Mouse (Mus musculus) liver, postnatal 0 days (tissue): ENCODE measurements around the gene Olfr1419. TPM values are rescaled to one million over a fixed set of nuclear protein-coding genes. Genes with fewer than 3 reads are reported as not detected.
"Not testable (repeated sequence)": the region's sequence is repeated elsewhere in the genome, so short reads cannot be mapped to it uniquely, and the experiment has no call there.

Experiments
- ATAC-seq: fragments of 200-750 bp; cut with Nextera tagmentation; 2 replicates; pipeline ENCODE4 v1.8.0; 2017; ENCODE audit warnings: mild to moderate bottlenecking, moderate library complexity
- DNase-seq: peaks from one replicate; pipeline ENCODE4 v3.0.0-alpha.2; 2016
- H3K27ac ChIP-seq: fragments of 300-500 bp; sonication (generic); 2 replicates; pipeline ENCODE4 v1.5.1; 2014; ENCODE audit warnings: antibody characterized with exemption, moderate library complexity, mild to moderate bottlenecking, low read depth
- H3K27me3 ChIP-seq: fragments of 300-500 bp; sonication (generic); 2 replicates; pipeline ENCODE4 v1.6.1; 2014; ENCODE audit warnings: low read length, control low read depth, mixed read lengths; ENCODE audit not compliant: insufficient read depth
- H3K36me3 ChIP-seq: fragments of 300-500 bp; sonication (generic); replicated peaks from 2 replicates; pipeline ENCODE4 v1.6.1; 2014; ENCODE audit warnings: mild to moderate bottlenecking, control low read depth, low read length, moderate library complexity, mixed read lengths; ENCODE audit not compliant: insufficient read depth
- H3K4me1 ChIP-seq: fragments of 300-500 bp; sonication (generic); 2 replicates; pipeline ENCODE4 v1.6.1; 2014; ENCODE audit warnings: antibody characterized with exemption, mild to moderate bottlenecking, control low read depth; ENCODE audit not compliant: insufficient read depth
- H3K4me2 ChIP-seq: fragments of 300-500 bp; sonication (generic); 2 replicates; pipeline ENCODE4 v1.6.1; 2014; ENCODE audit warnings: low read depth, mild to moderate bottlenecking, low read length, moderate library complexity, mixed read lengths
- H3K4me3 ChIP-seq: fragments of 300-500 bp; sonication (generic); 2 replicates; pipeline ENCODE4 v1.5.1; 2014; ENCODE audit warnings: low read depth, low read length
- H3K9ac ChIP-seq: fragments of 300-500 bp; sonication (generic); replicated peaks from 2 replicates; pipeline ENCODE4 v1.6.1; 2014; ENCODE audit warnings: mild to moderate bottlenecking, moderate library complexity
- H3K9me3 ChIP-seq: fragments of 300-500 bp; sonication (generic); 2 replicates; pipeline ENCODE4 v1.6.1; 2016; ENCODE audit warnings: mild to moderate bottlenecking, control low read depth, low read length, mixed read lengths
- CTCF ChIP-seq: sonication (generic); IDR thresholded peaks from 2 replicates; pipeline ENCODE4 v1.5.1; 2016; ENCODE audit warnings: antibody characterized with exemption, low read depth
- EP300 ChIP-seq: IDR thresholded peaks from 2 replicates; pipeline ENCODE4 v1.6.1; 2016; ENCODE audit warnings: antibody characterized with exemption, low read depth, mild to moderate bottlenecking
- whole genome bisulfite sequencing: fragments of 180-500 bp; shearing (Covaris S2); extraction: QIAGEN DNeasy Blood & Tissue Kit; methylation state at CpG from one replicate; pipeline ENCODE4 v1.1.7; 2014; ENCODE audit not compliant: insufficient replicate concordance; 5-methylcytosine and 5-hydroxymethylcytosine counted together
- polyA plus RNA-seq: library from polyadenylated mRNA; unstranded; fragments of >200 nt; fragmentation: Nextera tagmentation; extraction: Ambion mirVana; gene quantifications from 2 replicates; pipeline ENCODE4 v1.2.1, GENCODE M21; 2015

Gene Olfr1419
- polyA plus RNA-seq = not detected in 2 replicates

- H3K4me3 ChIP-seq = no peak within 1 kb of the TSS
- no peaks in the 10 kb centered on the region for H3K36me3 ChIP-seq
- 21% methylated on average over 1 of the region's 1 CpGs for WGBS
- H3K4me1 ChIP-seq = no peaks in the 10 kb centered on the region
- no peak for TF ChIP-seq CTCF
- no peak for TF ChIP-seq EP300
- H3K9ac ChIP-seq = no peak within 1 kb of the TSS
- DNase-seq (no peak), ATAC-seq (no peak)
- H3K4me2 ChIP-seq = no peak within 1 kb of the TSS
- no peaks in the 10 kb centered on the region for H3K9me3 ChIP-seq
- H3K27me3 ChIP-seq = no peaks in the 10 kb centered on the region
- no peak within 1 kb of the TSS for H3K27ac ChIP-seq
Measured at GRCm38 (mm10) chr19:11875006-11875405, at the start of gene Olfr1419. Gene Olfr1419, minus strand, starts transcription at chr19:11875106.

- H3K4me2 ChIP-seq, H3K4me3 ChIP-seq, H3K27ac ChIP-seq, H3K9me3 ChIP-seq, H3K4me1 ChIP-seq, DNase-seq, ATAC-seq, H3K27me3 ChIP-seq, H3K9ac ChIP-seq: not testable (repeated sequence)
- 90% methylated on average over 2 of the region's 2 CpGs for WGBS
- H3K36me3 ChIP-seq = peaks cover 59% of the 10 kb centered on the region
Measured at GRCm38 (mm10) chr19:11922515-11922914, 47.6 kb upstream of the Olfr1419 start.

- 0 out of 2 replicates have a peak, but pooled peaks cover 4% of the 10 kb centered on the region for H3K4me1 ChIP-seq
- H3K4me3 ChIP-seq = no peak overlapping the region
- no peak for ATAC-seq
- H3K9me3 ChIP-seq = no peaks in the 10 kb centered on the region
- no peak for DNase-seq
- TF ChIP-seq EP300 (no peak), CTCF (no peak)
- H3K27me3 ChIP-seq = no peaks in the 10 kb centered on the region
- WGBS = 85% methylated on average over 1 of the region's 1 CpGs
- H3K27ac ChIP-seq = no peak overlapping the region
- H3K4me2 ChIP-seq = no peak overlapping the region
- no peak overlapping the region for H3K9ac ChIP-seq
- H3K36me3 ChIP-seq = peaks cover 63% of the 10 kb centered on the region
Measured at GRCm38 (mm10) chr19:11922068-11922467, 47.2 kb upstream of the Olfr1419 start.

GRCm38 (mm10) chr19:11915804-11916203 lies 40.9 kb upstream of the Olfr1419 start:
- Histone ChIP-seq H3K36me3 (peaks cover 26% of the 10 kb centered on the region), H3K27ac (no peak overlapping the region), H3K27me3 (no peaks in the 10 kb centered on the region), H3K4me3 (no peak overlapping the region), H3K4me1 (peaks cover 13% of the 10 kb centered on the region), H3K4me2 (no peak overlapping the region), H3K9me3 (no peaks in the 10 kb centered on the region), H3K9ac (no peak overlapping the region)
- DNase-seq (no peak), ATAC-seq (no peak)
- TF ChIP-seq CTCF (no peak), EP300 (no peak)
- WGBS = 59% methylated on average over 2 of the region's 2 CpGs

- H3K9me3 ChIP-seq = no peaks in the 10 kb centered on the region
- no peaks in the 10 kb centered on the region for H3K27me3 ChIP-seq
- H3K4me3 ChIP-seq = peak overlapping the region; percentile 97
- TF ChIP-seq EP300 (no peak), CTCF (no peak)
- peak; percentile 64 for ATAC-seq
- H3K4me2 ChIP-seq = peak overlapping the region; percentile 98
- peak; percentile 72 for DNase-seq
- H3K9ac ChIP-seq = peak overlapping the region; percentile 95
- under 1% methylated on average over 23 of the region's 54 CpGs for WGBS
- H3K27ac ChIP-seq = peak overlapping the region; percentile 97
- H3K36me3 ChIP-seq = peaks cover 15% of the 10 kb centered on the region
- peaks cover 18% of the 10 kb centered on the region for H3K4me1 ChIP-seq
Measured at GRCm38 (mm10) chr19:11912533-11913121, 37.7 kb upstream of the Olfr1419 start.

GRCm38 (mm10) chr19:11912037-11912532 lies 37.2 kb upstream of the Olfr1419 start, which contains the start of gene Patl1:
Gene Patl1, plus strand, starts transcription at chr19:11912399.
- H3K9ac ChIP-seq = peak within 1 kb of the TSS; percentile 95
- H3K27me3 ChIP-seq = no peaks in the 10 kb centered on the region
- peaks cover 10% of the 10 kb centered on the region for H3K36me3 ChIP-seq
- peak; percentile 98 for DNase-seq
- peak within 1 kb of the TSS; percentile 97 for H3K4me3 ChIP-seq
- peak; percentile 97 for ATAC-seq
- TF ChIP-seq EP300 = no peak; the same call in 1 of the 2 replicates
- no peak for TF ChIP-seq CTCF
- no peaks in the 10 kb centered on the region for H3K9me3 ChIP-seq
- peak within 1 kb of the TSS; percentile 97 for H3K27ac ChIP-seq
- H3K4me2 ChIP-seq = peak within 1 kb of the TSS; percentile 98
- H3K4me1 ChIP-seq = peaks cover 14% of the 10 kb centered on the region
- under 1% methylated on average over 53 of the region's 53 CpGs for WGBS
